Mouse (Mus musculus) liver, adult 2 months (tissue): ENCODE results near the gene Acot6.

Source experiments
- CTCF ChIP-seq: fragments of 200-500 bp; IDR thresholded peaks from 2 replicates; pipeline ENCODE4 v1.5.1; 2011; ENCODE audit warnings: low read depth, low read length, control low read depth
- POLR2A ChIP-seq: fragments of 200-500 bp; IDR thresholded peaks from 2 replicates; pipeline ENCODE4 v1.6.1; 2011; ENCODE audit warnings: low read length, control low read depth; ENCODE audit not compliant: insufficient read depth; ENCODE audit errors: extremely low read depth

DNA sequence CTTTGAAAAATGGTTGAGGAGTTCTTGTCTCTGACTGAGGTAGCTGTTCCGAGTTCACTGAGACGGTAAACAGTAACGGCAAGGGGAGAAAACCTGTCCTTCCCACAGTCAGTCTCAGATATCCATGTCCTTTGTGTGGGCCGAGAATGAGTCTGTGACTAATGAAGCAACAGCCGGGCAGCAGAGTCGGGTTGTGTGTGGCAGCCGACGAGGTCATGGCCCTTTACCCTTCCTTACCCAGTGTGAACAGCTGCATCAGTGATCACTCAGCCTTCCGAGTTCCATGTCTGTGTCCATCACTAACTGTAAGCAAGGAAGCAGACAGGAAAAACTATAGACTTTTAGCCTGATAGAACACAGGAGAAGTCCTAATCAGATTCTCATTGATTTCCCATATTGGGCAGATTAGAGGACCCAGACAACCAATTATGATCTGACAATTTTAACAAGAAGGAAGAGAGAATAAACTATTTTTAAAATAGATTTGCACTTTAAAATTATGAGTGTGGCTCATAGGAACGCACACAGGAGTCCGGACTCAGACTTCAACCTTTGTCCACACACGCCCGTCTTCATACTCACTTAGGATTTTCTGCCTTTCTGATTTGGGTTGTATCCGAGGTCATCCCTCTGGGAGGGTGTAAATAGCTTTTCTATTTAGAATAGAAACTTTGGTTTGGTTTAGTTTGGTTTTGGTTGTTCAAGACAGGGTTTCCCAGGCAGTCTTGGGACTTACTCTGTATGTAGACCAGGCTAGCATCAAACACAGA lies 42.0 kb downstream of the Acot6 start:
- no peak for TF ChIP-seq CTCF
- TF ChIP-seq POLR2A, result no peak
